Mouse (Mus musculus): Measurements from ENCODE around the gene C1qtnf6. TPM values are rescaled to one million over a fixed set of nuclear protein-coding genes. Genes with fewer than 3 reads are reported as not detected.

C1qtnf6 gene
- total RNA-seq, 2 experiments from 2014 or later: 0.84 to 1.3 TPM

DNA sequence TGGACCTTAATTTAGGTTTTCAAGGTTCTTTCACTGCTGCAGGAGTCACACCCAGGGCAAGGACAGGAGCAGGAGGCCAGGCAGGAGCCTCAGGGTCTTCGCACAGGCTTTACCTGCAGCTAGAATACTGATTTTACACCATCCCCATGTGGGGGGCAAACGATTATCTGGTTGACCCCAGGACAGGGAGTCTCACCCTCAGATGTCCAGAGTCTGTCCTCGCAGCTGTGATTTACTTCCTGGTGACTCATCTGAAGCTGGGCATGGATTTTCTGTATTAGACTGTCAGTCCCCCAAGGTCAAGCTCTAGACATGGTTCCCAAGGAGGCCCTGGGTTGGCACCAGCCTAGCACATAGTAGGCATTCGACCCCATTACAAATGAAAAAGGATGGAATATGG, 14.8 kb upstream of the C1qtnf6 start:
- no peak for DNase-seq (ENCODE audit: low spot score in 2 of 2)

DNA sequence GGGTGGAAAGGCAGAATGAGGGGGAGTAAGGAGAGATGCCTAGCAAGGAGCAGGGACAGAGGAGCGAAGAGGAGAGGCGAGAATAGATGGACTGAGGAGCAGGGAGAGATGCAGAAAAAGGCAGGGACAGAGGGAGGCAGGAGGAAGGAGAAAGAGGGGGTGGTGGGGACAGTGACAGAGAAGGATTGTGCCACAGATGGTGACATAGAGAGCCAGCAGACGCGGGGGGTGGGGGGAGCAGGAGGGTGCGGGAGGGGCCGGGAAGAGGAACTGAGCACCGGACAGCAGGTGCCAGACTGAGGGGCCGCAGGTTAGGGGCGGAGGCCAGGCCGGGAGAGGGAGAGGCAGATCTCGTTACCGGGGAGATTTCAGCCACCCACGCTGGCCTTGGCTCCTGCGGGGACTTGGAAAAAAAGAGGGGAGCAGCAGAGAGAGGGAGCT, 13.4 kb upstream of the C1qtnf6 start, which contains the start of gene Sstr3:
Sstr3 (minus strand) TSS at position 125 of the 441 bp plus-strand sequence.
- peak; percentile 51 to 70 for DNase-seq (ENCODE audit: low spot score in 2 of 2)

DNA sequence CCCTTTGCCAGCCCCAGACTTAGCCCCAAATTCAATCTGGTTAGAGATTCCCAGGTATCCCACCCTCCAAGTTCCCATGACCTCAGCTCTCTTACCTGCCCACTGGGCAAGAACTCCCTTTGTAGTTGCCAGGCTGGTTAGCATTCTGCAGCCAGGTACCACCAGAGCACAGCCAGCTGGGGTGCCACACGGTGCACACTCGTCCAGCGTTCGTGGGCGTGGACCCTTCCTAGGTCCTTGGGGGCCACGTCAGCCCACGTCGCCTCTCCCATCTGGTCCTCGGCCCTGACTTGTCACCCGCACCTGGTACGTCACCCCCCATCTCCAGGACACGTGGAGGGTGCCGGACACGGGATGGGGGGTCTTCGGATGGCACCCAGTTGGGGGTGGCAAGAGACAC, 12.8 kb upstream of the C1qtnf6 start:
- peak in 1 of 2 experiments; percentile 53 for DNase-seq (ENCODE audit: low spot score in 2 of 2)

DNA sequence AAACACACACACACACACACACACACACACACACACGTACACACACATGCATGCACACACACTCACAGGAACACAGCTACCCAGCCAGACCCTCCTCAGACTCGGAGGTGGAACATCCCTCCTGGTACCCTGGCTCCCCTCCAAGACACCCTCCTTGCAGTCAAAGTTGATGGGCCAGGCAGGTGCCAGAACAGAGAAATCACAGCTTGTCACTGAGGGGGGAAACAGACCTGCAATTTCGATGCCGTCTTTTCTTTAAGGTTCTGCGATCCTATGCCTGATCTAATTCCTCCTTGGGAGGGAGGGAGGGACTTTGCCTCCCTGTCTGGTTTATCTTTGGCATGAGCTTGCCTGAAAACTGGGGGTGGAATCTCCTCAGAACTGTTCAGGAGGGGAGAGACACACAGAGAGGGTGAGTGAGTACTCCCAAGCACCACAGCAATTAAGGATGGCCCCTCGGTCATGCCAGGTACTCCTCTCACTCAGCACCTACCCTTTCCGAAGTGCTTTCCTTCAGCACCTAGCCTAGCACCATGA, 11.6 kb upstream of the C1qtnf6 start:
- peak in 1 of 2 experiments; percentile 34 for DNase-seq (ENCODE audit: low spot score in 2 of 2)

DNA sequence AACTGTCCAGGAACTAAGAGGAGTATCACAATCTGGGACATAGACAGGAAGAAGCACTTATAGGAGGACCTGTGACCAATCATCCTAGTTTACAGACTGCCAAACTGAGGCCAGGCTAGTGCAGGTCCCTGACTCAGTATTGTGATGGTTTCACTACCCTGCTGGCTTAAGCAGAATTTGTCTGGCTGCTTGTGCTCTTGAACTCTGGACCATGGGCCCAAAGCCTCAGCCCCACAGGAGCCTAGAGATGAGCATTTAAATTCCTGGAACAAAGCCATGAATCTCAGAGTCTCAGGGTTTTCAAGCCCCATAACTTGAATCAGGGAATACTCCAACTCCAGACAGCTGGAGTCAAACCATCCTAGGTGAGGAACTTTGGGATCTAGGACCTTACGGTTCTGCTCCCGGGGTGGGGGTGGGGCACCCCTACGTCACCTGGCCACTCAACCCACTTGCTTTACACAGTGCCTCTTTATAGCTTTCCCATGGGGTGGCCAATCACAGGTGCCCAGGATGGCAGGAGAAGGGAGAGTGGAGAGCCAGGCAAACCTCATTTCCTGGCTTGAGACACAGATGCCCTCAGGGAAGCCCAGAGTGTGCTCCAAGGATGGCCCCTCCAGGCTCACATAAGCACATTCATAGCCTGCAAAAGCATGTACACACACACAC, 11.0 kb upstream of the C1qtnf6 start:
- no peak for DNase-seq (ENCODE audit: low spot score in 2 of 2)

DNA sequence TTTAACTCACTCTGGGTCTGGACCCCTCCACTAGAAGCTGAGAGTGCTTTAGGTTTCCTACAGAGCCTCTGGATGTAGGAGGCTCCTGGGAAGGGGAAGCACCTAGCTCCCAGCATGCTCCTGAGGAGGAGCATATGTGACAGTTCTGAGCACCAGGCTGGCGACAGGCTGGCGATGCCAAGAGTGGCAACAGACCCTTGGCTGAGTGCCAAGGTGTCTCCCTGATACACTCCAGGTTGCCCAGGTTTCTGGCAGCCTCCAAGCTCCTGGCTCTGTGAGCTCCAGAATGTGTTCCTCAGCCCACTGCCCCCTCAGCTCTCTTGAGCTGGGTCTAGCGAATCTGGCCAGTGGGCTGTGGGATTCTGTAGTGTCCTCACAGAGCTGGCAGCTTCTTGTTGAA, 10.4 kb upstream of the C1qtnf6 start:
- DNase-seq (ENCODE audit: low spot score in 2 of 2): no peak

DNA sequence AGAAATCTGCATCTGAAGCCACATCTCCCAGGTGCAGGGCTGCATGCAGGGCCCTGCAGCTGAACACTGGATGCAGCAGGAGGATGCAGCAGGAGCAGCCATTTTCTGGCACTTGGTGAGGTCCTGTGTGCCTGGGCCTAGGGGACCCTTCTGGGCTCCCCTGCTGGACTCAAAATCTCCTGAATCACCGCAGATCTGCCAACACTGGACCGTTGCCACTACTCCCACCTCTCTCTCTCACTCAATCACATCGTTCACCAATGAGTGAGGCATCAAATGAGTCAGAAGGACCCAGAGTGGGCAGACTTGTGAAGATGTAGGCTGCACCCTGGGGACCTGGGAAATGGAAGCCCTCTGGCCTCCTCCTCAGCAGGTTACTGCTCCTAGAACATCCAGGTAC, 9.8 kb upstream of the C1qtnf6 start:
- peak; percentile 44 to 55 for DNase-seq (ENCODE audit: low spot score in 2 of 2)

DNA sequence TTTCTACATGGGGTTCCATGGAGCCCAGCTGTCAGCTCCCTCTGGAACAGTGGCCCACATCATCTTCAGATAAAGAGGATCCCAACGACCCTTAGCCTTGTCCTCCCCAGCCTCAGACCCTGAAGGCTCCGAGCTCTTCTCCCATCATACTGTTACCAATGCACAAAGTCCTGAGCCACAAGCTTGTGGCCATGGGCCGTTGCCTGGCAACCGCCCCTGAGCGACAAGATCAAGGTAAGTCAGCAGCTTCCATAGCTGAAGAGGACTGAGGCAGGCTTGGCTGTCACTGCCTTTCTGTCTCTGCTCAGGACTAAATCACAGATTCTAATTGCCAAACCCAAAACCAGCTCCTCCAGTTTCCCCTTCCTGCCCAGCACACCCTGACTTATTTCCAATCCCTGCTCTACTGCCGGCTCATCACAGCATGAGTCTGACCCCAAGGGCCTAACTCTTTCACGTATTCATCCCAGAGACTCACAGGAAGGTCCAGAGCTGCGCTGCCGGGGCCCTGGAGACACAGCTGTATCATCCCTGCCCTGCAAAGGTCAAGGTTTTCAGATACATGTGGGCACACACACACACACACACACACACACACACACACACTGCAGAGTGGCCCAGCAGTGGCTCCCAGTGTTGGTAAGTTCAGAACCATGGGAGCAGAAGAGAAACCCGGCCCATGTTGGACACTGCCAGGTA, 4.7 kb upstream of the C1qtnf6 start:
- DNase-seq (ENCODE audit: low spot score in 2 of 2): no peak

DNA sequence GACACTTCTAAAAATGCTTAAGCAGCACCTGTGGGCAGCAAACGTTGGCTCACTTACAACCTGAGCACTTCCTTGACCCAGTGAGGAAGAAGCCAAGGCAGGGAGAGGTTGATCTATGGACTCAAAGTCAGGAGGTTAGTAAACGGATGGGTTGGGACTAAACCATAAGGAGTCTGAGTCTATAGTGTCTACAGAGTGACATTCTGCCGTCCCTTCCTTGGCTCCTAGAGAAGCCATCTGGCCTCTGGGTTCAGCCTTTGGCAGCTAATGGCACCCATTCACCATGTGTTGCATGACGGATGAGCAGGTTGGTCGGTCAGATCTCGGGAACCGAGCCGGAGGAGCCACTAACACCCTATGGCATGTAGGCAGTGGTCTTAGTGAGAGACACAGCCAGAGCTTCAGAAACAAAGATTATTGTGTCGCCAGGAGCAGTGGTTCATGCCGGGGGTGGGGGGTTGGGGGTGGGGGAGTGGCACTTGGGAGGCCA, 2.2 kb upstream of the C1qtnf6 start:
- DNase-seq (ENCODE audit: low spot score in 2 of 2): no peak

DNA sequence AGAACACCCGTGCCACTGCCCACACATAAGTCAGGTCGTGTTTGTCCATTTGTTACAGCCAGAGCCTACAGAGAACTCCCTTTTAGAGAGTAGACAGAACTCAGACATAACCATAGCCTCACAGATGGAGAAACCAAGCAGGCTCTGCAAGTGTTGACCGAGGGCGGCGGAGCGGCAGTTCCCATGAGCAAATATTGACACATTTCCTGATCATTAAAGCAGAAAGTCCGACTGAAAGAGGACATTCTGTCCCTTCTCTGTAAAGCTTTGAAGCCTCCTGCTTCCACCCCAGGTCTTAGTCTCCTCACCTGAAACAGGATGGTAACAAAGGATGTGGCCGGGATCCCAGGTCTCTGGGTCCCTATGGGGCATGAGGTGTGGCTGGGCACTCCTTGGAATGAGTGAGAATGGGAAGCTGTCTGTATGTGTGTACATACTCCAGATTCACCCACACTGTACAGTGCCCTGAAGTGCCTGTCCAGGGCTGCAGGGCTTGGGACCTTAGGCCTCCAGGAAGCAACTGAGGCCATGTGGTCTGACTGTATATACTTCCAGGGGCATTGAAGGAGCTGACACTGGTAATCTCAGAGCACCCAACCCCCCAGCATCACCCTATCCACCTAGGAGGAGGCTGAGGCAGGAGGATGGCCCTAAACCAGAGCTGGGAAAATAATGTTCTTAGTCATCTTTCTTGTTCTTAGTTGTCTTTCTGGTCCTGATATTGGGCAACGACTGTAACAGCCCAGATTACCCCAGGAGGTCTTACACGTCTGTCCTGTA, 1.5 kb upstream of the C1qtnf6 start:
- no peak for DNase-seq (ENCODE audit: low spot score in 2 of 2)

DNA sequence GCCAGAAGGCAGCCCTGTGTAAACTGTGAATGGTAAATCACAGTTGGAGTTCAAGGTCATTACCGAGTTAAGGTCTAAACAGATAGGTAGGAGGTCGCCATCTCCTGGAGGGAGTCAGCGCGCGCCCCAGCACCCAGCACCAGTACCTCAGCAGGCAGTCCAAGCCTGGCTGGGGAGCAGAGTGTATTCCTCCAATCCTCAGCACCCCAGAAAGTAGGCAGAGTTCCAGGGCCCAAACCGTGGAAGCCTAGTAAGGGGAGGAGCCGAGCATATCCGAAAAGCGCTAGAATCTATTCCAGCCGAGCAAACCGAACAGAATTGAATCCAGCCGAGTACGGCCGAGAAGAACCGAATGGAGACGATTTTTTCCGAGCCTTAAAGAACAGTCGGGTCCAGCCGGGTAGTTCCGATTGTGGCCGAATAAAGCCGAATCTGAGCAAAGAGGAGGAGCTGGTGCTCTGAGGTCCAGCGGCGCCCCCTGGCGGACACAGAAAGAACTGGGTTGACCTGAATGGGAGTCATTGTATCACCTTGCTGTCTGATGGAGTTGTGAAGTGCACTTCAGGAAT, 769 bp upstream of the C1qtnf6 start:
- peak; percentile 100 for DNase-seq (ENCODE audit: low spot score in 2 of 2)

DNA sequence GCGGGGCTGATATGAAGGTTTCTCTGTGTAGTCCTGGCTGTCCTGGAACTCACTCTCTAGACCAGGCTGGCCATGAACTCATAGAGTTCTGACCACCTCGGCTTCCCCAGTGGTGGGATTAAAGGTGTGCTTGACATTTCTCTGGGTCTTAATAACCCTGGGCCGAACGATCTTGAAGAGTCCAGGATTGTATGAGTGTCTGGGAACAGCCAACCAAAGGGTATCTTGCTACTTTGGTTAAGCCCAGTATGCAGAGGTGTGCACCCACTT, 170 bp upstream of the C1qtnf6 start:
- no peak for DNase-seq (ENCODE audit: low spot score in 2 of 2)

DNA sequence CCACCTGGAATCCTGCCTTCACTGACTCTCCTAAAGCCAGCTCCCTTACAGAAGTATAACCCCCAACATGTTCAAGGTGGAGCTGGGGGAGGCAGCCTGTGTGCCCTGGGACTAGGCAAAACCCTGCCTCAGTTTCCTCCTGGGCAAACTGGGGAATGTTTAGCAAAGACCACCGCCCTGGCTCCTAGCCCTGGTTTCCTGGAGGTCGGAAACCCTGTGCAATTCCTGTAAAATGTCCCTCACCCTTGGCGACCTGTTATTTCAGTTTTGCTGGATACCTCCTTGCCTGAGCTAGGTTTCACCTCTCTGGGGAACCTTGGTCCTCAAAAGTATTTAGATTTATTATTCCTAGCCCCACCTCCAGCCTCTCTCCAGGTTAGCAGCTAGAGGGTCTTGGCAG, 1.1 kb downstream of the C1qtnf6 start:
- no peak for DNase-seq (ENCODE audit: low spot score in 2 of 2)

DNA sequence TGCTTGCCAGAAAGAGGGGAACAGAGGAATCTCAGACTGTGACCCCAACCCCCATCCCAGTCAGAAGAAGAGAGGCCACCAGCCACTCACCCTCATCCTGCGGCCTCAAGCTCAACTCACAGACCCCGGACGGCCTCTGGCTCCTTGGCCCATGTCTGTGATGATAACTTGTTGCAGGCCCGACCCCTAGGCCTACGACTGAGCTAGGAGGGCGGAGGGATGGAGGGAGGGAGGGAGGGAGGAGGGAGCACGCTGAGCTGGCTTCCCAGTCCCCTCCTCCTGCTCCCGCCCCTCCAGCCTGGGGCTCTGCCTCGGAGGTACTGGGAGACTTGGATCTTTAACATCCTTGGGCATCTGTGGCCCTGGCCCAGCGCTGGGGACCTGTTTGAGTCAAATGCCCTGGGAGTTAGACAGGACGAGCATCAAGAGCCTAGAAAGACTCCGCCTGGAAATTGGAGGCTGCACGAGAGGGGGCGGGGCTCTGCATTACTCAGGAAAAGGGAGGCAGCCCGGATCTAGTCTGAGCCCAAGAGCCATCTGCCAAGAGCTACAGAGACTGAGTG, 1.7 kb downstream of the C1qtnf6 start:
- DNase-seq (ENCODE audit: low spot score in 2 of 2): peak; percentile 61 to 67

DNA sequence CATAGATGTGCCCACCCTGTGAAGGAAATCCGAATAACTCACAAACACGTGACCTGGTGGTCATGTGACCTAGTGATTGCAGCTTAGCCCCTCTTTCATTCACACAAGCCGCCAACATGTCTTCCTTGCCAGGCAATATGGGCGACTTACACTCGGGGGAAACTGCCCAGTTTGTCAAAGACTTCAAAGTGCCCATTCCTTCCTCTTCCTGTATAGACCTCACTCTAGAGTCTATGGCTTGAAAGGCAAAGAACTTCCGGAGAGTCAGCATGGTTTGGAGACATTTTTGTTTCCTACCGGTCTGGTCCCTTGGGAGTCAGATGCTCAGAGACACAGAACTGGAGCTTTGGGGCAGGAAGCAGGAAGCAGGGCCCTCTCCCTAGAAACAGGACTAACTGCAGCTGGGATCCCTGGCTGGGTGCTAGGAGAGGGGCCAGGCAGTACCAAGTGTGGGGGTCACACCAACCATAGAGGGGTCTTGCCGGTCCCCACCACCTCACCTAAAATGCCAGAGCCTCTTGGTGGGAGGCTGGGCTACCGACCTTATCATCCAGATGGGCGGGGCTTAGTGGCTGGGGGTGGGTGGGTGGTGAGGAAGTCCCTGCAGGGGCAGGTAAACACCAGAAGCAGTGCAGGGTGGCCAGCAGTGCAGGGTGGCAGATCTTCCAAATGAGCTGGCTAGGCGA, 2.3 kb downstream of the C1qtnf6 start:
- DNase-seq (ENCODE audit: low spot score in 2 of 2): no peak

DNA sequence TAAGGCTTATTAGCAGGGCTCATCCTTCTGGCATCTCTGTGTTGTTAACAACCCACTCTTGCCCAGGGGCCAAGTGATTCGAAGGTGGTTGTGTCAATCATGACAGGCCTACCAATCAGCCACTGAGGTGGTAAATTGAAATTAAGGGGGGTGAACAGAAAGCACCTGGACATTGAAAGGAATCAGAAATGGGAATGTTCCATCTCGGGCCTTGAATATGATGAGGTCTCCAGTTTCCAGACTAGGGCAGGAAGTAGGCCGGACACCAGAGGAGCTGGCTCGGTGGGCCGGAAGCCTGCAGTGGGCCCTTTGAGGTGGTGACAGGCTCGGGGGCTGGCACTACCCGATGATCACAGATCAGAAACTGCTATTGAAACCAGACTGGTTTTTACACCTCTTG, 3.2 kb downstream of the C1qtnf6 start:
- peak in 1 of 2 experiments; percentile 46 for DNase-seq (ENCODE audit: low spot score in 2 of 2)

DNA sequence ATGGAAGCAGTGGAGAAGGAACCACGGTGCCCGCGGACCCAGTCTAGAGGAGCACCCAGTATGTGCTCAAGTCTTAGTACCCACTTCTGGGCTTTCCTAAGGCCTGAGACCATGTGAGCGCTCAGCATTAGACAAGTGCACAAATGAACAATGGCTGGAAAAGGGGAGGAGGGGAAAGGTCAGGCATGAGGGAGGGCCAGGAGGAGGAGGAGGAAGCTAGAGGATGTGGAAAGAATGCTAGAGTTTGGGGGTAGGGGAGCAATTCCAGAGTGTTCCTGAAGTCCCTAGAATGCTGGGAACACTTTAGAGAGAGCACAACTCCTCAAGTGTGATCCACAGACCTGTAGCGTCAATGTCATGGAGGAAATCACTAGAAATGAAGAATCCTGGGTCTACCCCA, 7.1 kb downstream of the C1qtnf6 start:
- DNase-seq (ENCODE audit: low spot score in 2 of 2): no peak

DNA sequence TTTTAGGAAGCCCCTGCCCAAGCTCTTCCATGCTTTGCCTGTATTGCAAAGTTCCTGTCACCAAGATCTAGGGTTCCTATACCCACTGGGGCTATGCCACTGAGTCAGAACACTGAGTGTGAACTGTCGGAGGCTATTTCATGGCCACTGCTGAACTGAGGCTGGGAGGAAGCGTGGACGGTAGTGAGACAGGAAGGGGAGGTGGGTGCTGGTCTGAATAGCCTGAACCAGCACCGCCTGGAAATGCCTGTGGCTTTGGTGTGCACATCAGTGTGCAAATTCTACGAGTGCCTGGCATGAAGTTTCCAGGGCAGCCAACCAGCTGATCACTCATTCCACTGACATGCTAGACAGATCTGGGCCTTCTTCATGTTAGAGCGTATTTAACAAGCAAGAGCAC, 9.3 kb downstream of the C1qtnf6 start:
- DNase-seq (ENCODE audit: low spot score in 2 of 2): no peak

DNA sequence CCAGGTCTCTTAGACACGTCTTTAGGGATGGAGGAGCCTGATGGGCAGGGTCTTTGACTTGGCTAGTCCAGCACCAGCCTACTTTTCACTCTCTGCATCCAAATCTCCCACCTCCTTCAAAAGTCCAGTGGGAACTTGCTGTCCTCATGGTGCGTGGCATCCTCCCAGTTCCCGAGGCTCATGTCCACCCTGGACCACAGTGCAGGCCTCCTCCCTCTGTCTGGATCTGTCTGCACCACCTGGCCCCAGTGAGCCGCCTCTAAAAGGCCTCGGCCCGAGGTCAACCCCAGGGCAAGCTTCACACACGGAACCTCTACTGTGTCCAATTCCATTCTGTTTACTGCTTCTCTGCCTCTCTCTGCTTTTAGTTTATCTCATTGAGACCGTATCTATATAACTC, 9.9 kb downstream of the C1qtnf6 start:
- DNase-seq (ENCODE audit: low spot score in 2 of 2): no peak

DNA sequence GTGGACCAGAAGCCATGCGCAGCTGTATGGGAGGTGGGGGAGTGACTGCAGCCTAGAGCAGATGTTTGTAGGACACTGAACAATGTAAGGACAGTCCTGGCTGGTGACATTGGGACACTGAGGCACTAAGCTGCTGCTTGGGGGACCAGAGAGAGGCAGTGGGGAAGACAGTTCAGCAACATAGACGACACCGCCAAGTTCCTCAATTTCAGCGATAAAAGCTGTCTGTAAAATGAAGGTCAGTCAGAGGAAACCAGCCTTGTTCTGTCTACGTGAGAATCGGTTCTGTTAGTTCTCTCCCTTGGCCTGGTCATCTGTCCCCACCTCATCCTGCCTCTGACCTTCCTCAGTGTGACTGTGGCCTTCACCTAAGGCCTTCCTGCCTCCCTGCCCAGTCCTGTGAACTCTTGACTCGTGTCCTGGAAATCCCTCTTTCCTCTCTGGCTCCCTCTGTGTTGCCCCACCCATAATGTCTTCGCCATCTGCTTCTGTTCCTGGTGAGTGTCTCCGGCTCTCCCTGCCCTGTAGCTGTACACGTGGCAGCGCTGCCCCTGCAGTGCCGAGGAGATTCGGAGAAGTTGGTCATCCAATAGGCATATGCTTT, 11.0 kb downstream of the C1qtnf6 start:
- DNase-seq (ENCODE audit: low spot score in 2 of 2): no peak
